Mouse (Mus musculus): ENCODE measurements around the gene Tmem121. TPM values are rescaled to one million over a fixed set of nuclear protein-coding genes. Genes with fewer than 3 reads are reported as not detected.
A peak's percentile ranks its signal among the peaks of the same experiment; 100 is the strongest.

Tmem121 gene
- polyA plus RNA-seq, 1 experiment from 2014 or later = 17.0 TPM

- Histone ChIP-seq H3K4me2 (ENCODE audit: low read depth, low read length, severe bottlenecking) (peak within 1 kb of the TSS; percentile 24; the same call in 1 of the 2 replicates), H3K36me3 (ENCODE audit: control insufficient read depth, insufficient read depth, low read length) (peaks cover 2% of the 10 kb centered on the region; the same call in 1 of the 2 replicates), H3K9me3 (ENCODE audit: control insufficient read depth, low read length) (no peaks in the 10 kb centered on the region), H3K27ac (ENCODE audit: low read depth, low read length) (no peak within 1 kb of the TSS), H3K9ac (ENCODE audit: low read length) (no peak within 1 kb of the TSS), H3K27me3 (ENCODE audit: control insufficient read depth, insufficient read depth, low read length) (peaks cover 11% of the 10 kb centered on the region), H3K4me3 (ENCODE audit: low read depth, low read length) (no peak within 1 kb of the TSS), H3K4me1 (replicated peaks; ENCODE audit: control insufficient read depth, insufficient read depth, low read length) (peaks cover 28% of the 10 kb centered on the region)
- peak; percentile 88 for DNase-seq (ENCODE audit: low spot score)
- 9% methylated on average over 45 of the region's 45 CpGs for WGBS
- peak; percentile 40; the same call in 1 of the 2 replicates for ATAC-seq (replicated peaks; ENCODE audit: low FRiP score)
Measured at GRCm38 (mm10) chr12:113146112-113147057, 39.3 kb upstream of the Tmem121 start, which contains the start of gene Crip1. TSS of gene Crip1 (plus strand) at chr12:113146316.

DNA sequence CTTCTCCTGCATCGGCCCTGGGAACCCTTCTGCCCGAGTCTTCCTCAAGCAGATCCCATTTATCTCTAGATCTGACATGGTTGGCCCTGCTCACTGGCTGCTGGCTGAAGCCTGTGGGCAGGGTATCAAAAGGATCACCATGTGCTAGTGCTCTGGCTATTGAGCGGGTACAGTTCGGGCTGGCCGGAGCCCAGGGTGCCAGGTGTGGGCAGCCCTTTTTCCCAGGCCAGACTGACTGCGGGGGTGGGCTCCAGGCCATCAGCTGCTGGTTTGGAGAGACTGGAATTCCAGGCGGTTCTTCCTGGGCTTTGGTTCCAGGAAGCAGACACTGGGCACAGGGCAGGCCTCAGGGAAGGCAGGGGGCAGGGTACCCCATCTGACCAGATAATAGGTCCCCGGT lies 38.2 kb upstream of the Tmem121 start:
- Histone ChIP-seq H3K4me1 (replicated peaks; ENCODE audit: control insufficient read depth, insufficient read depth, low read length) (peaks cover 21% of the 10 kb centered on the region), H3K9ac (ENCODE audit: low read length) (no peak overlapping the region), H3K36me3 (ENCODE audit: control insufficient read depth, insufficient read depth, low read length) (peaks cover 2% of the 10 kb centered on the region; the same call in 1 of the 2 replicates), H3K9me3 (ENCODE audit: control insufficient read depth, low read length) (no peaks in the 10 kb centered on the region), H3K4me2 (ENCODE audit: low read depth, low read length, severe bottlenecking) (no peak overlapping the region), H3K4me3 (ENCODE audit: low read depth, low read length) (no peak overlapping the region), H3K27me3 (ENCODE audit: control insufficient read depth, insufficient read depth, low read length) (peaks cover 14% of the 10 kb centered on the region), H3K27ac (ENCODE audit: low read depth, low read length) (no peak overlapping the region)
- 86% methylated on average over 8 of the region's 8 CpGs for WGBS
- no peak for ATAC-seq (replicated peaks; ENCODE audit: low FRiP score)
- no peak for DNase-seq (ENCODE audit: low spot score)

- H3K36me3 ChIP-seq (ENCODE audit: control insufficient read depth, insufficient read depth, low read length) = peaks cover 2% of the 10 kb centered on the region; the same call in 1 of the 2 replicates
- peaks cover 15% of the 10 kb centered on the region for H3K27me3 ChIP-seq (ENCODE audit: control insufficient read depth, insufficient read depth, low read length)
- H3K4me2 ChIP-seq (ENCODE audit: low read depth, low read length, severe bottlenecking) = no peak overlapping the region
- H3K9ac ChIP-seq (ENCODE audit: low read length) = no peak overlapping the region
- H3K9me3 ChIP-seq (ENCODE audit: control insufficient read depth, low read length) = no peaks in the 10 kb centered on the region
- H3K27ac ChIP-seq (ENCODE audit: low read depth, low read length) = no peak overlapping the region
- DNase-seq (ENCODE audit: low spot score) = no peak
- peaks cover 17% of the 10 kb centered on the region for H3K4me1 ChIP-seq (replicated peaks; ENCODE audit: control insufficient read depth, insufficient read depth, low read length)
- 40% methylated on average over 16 of the region's 16 CpGs for WGBS
- no peak for ATAC-seq (replicated peaks; ENCODE audit: low FRiP score)
- no peak overlapping the region for H3K4me3 ChIP-seq (ENCODE audit: low read depth, low read length)
Measured at GRCm38 (mm10) chr12:113148381-113149035, 37.2 kb upstream of the Tmem121 start.

DNA sequence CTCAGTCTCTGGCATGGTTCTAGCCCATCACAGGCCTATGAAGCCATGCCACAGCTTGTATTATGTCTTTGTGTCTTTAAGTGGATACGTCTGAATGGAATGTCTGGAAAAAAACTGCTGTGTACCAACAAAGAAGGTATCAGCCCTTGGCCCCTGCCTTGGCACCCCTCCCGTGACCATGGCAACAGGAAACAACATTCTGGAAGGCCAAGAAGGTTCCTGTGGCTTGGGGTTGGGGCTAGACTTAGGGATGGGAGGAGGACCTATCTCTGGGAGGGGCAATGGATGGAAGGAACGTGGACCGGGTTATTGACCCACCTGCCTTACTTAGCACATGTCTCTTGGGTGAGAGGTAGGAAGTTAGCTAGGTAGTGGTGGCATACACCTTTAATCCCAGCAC lies 36.4 kb upstream of the Tmem121 start:
- H3K4me1 ChIP-seq (replicated peaks; ENCODE audit: control insufficient read depth, insufficient read depth, low read length) = peaks cover 17% of the 10 kb centered on the region
- no peaks in the 10 kb centered on the region for H3K9me3 ChIP-seq (ENCODE audit: control insufficient read depth, low read length)
- H3K4me2 ChIP-seq (ENCODE audit: low read depth, low read length, severe bottlenecking) = no peak overlapping the region
- DNase-seq (ENCODE audit: low spot score) (no peak), ATAC-seq (replicated peaks; ENCODE audit: low FRiP score) (no peak)
- H3K4me3 ChIP-seq (ENCODE audit: low read depth, low read length) = no peak overlapping the region
- H3K27ac ChIP-seq (ENCODE audit: low read depth, low read length) = no peak overlapping the region
- H3K9ac ChIP-seq (ENCODE audit: low read length) = no peak overlapping the region
- H3K27me3 ChIP-seq (ENCODE audit: control insufficient read depth, insufficient read depth, low read length) = peaks cover 15% of the 10 kb centered on the region
- no peaks in the 10 kb centered on the region; the same call in 1 of the 2 replicates for H3K36me3 ChIP-seq (ENCODE audit: control insufficient read depth, insufficient read depth, low read length)
- WGBS = 65% methylated on average over 4 of the region's 4 CpGs

GRCm38 (mm10) chr12:113149896-113150295 lies 35.8 kb upstream of the Tmem121 start:
- Histone ChIP-seq H3K27ac (ENCODE audit: low read depth, low read length) (no peak overlapping the region), H3K4me3 (ENCODE audit: low read depth, low read length) (no peak overlapping the region), H3K4me1 (replicated peaks; ENCODE audit: control insufficient read depth, insufficient read depth, low read length) (peaks cover 19% of the 10 kb centered on the region), H3K4me2 (ENCODE audit: low read depth, low read length, severe bottlenecking) (no peak overlapping the region), H3K36me3 (ENCODE audit: control insufficient read depth, insufficient read depth, low read length) (no peaks in the 10 kb centered on the region; the same call in 1 of the 2 replicates), H3K27me3 (ENCODE audit: control insufficient read depth, insufficient read depth, low read length) (peaks cover 15% of the 10 kb centered on the region), H3K9ac (ENCODE audit: low read length) (no peak overlapping the region), H3K9me3 (ENCODE audit: control insufficient read depth, low read length) (no peaks in the 10 kb centered on the region)
- ATAC-seq (replicated peaks; ENCODE audit: low FRiP score) (no peak), DNase-seq (ENCODE audit: low spot score) (no peak)
- 82% methylated on average over 3 of the region's 3 CpGs for WGBS

GRCm38 (mm10) chr12:113150591-113150990 lies 35.1 kb upstream of the Tmem121 start:
- peaks cover 19% of the 10 kb centered on the region for H3K4me1 ChIP-seq (replicated peaks; ENCODE audit: control insufficient read depth, insufficient read depth, low read length)
- H3K9me3 ChIP-seq (ENCODE audit: control insufficient read depth, low read length) = no peaks in the 10 kb centered on the region
- no peak overlapping the region for H3K4me3 ChIP-seq (ENCODE audit: low read depth, low read length)
- no peak for ATAC-seq (replicated peaks; ENCODE audit: low FRiP score)
- 89% methylated on average over 4 of the region's 4 CpGs for WGBS
- no peak overlapping the region for H3K4me2 ChIP-seq (ENCODE audit: low read depth, low read length, severe bottlenecking)
- H3K27me3 ChIP-seq (ENCODE audit: control insufficient read depth, insufficient read depth, low read length) = peaks cover 15% of the 10 kb centered on the region
- no peak for DNase-seq (ENCODE audit: low spot score)
- H3K27ac ChIP-seq (ENCODE audit: low read depth, low read length) = no peak overlapping the region
- H3K36me3 ChIP-seq (ENCODE audit: control insufficient read depth, insufficient read depth, low read length) = no peaks in the 10 kb centered on the region
- H3K9ac ChIP-seq (ENCODE audit: low read length) = no peak overlapping the region

- ATAC-seq (replicated peaks; ENCODE audit: low FRiP score) = no peak
- Histone ChIP-seq H3K4me1 (replicated peaks; ENCODE audit: control insufficient read depth, insufficient read depth, low read length) (peaks cover 19% of the 10 kb centered on the region), H3K27me3 (ENCODE audit: control insufficient read depth, insufficient read depth, low read length) (peaks cover 15% of the 10 kb centered on the region), H3K9ac (ENCODE audit: low read length) (no peak overlapping the region), H3K4me2 (ENCODE audit: low read depth, low read length, severe bottlenecking) (no peak overlapping the region), H3K36me3 (ENCODE audit: control insufficient read depth, insufficient read depth, low read length) (no peaks in the 10 kb centered on the region), H3K4me3 (ENCODE audit: low read depth, low read length) (no peak overlapping the region), H3K27ac (ENCODE audit: low read depth, low read length) (no peak overlapping the region), H3K9me3 (ENCODE audit: control insufficient read depth, low read length) (no peaks in the 10 kb centered on the region)
- no peak for DNase-seq (ENCODE audit: low spot score)
- 82% methylated on average over 8 of the region's 8 CpGs for WGBS
Measured at GRCm38 (mm10) chr12:113151046-113151445, 34.7 kb upstream of the Tmem121 start.

GRCm38 (mm10) chr12:113151661-113152271 lies 34.0 kb upstream of the Tmem121 start:
- Histone ChIP-seq H3K27me3 (ENCODE audit: control insufficient read depth, insufficient read depth, low read length) (peaks cover 11% of the 10 kb centered on the region), H3K9ac (ENCODE audit: low read length) (peak overlapping the region; percentile 43), H3K9me3 (ENCODE audit: control insufficient read depth, low read length) (no peaks in the 10 kb centered on the region), H3K36me3 (ENCODE audit: control insufficient read depth, insufficient read depth, low read length) (no peaks in the 10 kb centered on the region), H3K4me3 (ENCODE audit: low read depth, low read length) (peak overlapping the region; percentile 43), H3K4me2 (ENCODE audit: low read depth, low read length, severe bottlenecking) (peak overlapping the region; percentile 64), H3K4me1 (replicated peaks; ENCODE audit: control insufficient read depth, insufficient read depth, low read length) (peaks cover 17% of the 10 kb centered on the region), H3K27ac (ENCODE audit: low read depth, low read length) (no peak overlapping the region)
- WGBS = 1% methylated on average over 36 of the region's 36 CpGs
- no peak for DNase-seq (ENCODE audit: low spot score)
- ATAC-seq (replicated peaks; ENCODE audit: low FRiP score) = no peak

Data from forebrain, embryonic 11.5 days (tissue).